Mouse (Mus musculus) retina, embryonic 14.5 days (tissue): ENCODE results near the gene Cbln1.

Experiments used
- DNase-seq: peaks from one replicate; pipeline ENCODE4 v3.0.0-alpha.2; 2015; ENCODE audit warnings: low spot score

Gene Cbln1

GRCm38 (mm10) chr8:87469931-87470833, 2.2 kb downstream of the Cbln1 start:
- peak; percentile 32 for DNase-seq

DNA sequence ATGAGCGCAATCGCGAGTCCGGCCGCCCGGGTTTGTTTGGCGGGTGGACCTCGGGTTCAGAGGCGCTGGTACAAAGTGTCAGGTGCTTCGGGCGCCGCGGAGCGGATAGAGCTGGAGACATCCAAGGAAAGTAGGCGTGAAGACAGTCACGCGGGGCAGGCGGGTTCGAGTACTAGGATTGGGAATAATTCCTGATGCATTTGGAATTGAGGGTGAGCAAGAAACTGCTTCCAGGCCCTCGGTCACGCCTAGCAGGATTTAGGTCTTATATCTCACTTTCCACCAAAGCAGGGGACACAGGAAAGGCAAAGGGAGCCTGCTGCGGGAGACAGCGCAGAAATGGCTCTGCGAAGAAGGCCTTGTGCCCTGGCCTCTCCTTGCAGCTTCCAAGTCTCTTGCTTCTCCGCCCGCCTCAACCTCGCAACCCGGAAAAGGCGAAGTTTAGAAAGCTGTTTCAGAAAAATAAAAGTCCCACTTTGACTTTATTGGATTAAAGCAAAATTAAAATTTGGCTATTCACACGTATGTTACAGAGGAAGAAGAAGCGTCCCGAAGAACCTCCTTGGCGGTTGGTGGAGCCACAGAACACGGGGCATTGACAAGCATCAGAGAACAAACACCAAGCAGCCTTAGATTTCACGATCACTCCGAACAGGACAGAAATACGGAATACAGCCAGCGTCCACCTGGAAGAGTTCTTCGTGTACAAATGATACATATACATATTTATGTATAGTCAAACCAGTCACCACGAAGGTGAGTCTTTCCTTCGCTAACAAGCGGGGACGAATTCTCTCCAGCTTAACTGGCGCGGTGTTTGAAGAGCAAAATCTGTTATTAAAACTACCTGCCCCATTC, 3.2 kb downstream of the Cbln1 start:
- peak; percentile 41 for DNase-seq

- DNase-seq = peak; percentile 30
These were observed 3.9 kb downstream of the Cbln1 start for GRCm38 (mm10) chr8:87468416-87468957.

- peak; percentile 24 for DNase-seq
These were observed 4.5 kb downstream of the Cbln1 start for GRCm38 (mm10) chr8:87467906-87468305.

DNA sequence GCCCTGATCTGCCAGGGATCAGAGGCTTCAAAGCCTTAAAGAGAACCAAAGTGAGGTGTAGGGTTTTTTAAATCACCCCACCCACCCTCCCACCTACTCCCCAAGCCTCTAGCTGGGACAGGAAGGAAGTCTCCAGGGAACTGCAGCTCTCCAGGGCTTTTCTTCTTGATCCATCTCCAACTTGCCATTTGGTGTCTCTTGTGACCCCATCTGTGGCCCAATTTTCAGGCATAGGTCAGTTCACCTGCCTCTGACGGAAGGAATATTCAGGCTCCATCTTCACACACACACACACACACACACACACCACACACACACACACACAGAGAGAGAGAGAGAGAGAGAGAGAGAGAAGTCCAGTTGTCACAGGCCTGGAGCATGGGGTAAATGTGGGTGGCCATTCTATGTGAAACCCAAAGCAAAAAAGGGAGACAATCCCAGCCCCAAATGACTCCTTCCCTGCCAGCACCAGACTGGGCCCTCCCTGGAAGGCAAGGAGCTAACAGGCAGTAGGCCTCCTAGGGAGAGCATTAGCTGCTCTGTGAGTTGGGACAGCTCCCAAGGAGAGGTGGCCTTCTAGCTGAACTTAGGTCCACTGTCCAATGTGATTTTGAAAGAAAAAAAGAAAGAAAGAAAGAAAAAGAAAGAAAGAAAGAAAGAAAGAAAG, 5.3 kb downstream of the Cbln1 start:
- no peak for DNase-seq

DNA sequence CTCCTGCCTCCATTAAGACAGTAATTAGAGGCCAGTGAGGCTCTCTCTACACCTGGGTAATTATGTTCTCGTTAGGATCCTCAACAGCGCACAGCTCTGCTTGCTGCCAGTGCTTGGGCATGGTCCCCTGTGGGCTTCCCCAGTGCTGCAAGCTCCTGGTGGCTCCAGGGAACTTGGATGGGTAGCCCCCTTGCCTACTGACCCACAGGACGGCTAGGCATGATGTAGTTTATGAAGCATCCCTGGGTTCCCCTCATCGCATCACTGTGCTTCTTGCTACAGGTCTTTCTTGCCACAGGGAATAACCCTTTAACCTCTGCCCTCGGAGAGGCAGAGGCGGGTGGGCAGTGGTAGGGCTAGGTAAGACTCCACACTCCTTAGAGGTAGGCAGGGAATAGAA, 6.1 kb downstream of the Cbln1 start:
- DNase-seq = no peak

DNA sequence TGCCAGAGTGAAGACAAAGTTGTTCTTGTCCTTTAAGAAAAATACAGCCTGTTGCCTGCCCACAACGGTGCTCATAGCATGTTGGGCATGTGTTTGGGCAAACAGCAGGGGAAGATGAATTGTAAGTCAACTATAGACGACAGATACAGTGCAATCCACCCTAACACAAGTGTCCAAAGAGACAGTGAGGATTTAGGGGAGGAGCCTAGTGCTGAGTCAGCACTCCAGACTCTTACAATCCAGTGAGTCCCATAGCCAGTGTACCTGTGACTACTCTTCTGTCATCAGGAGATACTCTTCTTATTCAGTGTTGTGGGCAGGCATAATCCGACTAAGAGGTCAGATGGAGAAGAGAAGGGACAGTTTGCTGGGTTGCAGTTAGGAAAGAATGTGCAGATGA, 8.0 kb downstream of the Cbln1 start:
- no peak for DNase-seq

GRCm38 (mm10) chr8:87461801-87462200, 10.6 kb downstream of the Cbln1 start:
- no peak for DNase-seq

DNA sequence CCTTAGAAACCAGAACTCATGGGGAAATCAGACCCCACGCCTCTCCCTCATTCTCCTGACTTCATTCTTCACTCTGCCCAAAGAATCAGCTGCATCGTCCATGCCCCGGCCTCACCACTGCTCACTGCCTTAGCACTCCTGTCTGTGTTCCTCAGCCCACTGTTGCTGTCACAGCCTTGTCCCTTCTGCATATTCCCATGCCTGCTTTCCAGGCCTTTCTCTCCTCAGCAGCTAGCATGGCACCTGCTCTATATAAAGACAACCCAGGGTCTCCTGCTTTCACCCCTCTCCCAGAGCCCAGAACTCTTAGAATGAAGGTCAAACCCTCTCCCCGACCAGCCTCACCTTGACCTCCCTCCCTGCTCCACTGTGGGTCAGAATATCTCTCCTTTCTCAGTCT, 15.5 kb downstream of the Cbln1 start:
- DNase-seq = no peak

- DNase-seq = no peak
These were observed 19.6 kb downstream of the Cbln1 start for GRCm38 (mm10) chr8:87452815-87453214.

DNA sequence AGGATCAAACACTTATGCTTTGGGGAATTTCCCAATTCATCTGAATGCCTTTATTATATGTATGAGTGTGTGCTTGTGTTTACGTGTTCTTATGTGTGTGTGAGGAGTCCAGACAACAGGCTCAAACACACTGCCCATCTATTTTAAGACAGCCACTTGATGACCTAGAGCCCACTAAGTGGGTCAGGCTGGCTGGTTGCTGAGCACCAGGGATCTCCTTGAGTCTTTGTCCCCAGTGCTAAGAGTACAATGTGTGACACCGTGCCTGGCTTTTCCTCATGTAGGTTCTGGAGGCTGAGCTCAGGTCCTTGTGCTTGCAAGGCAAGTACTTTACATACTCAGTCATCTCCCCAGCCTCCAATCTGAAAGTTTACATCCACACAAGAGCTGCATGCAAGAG, 20.7 kb downstream of the Cbln1 start:
- no peak for DNase-seq

- DNase-seq = no peak
These were observed 37.8 kb downstream of the Cbln1 start for GRCm38 (mm10) chr8:87434592-87434991.

GRCm38 (mm10) chr8:87427188-87427587, 45.2 kb downstream of the Cbln1 start:
- DNase-seq = no peak

GRCm38 (mm10) chr8:87424706-87425105, 47.7 kb downstream of the Cbln1 start:
- no peak for DNase-seq

- DNase-seq = no peak
These were observed 50.7 kb downstream of the Cbln1 start for GRCm38 (mm10) chr8:87421697-87422096.
